Mouse (Mus musculus): ENCODE data around the gene Bin2.

Gene Bin2

GRCm38 (mm10) chr15:100687430-100687971 is 18.1 kb upstream of the Bin2 start, which contains the start of gene Cela1:
Cela1 (minus strand) TSS chr15:100687921.
- ChIA-PET CTCF (interaction anchor here (0.5 to 0.8 kb wide), 6 partner anchors 11 to 1856 kb away, joined by 3 to 5 read pairs (median 4); partner anchors contain the start of gene Prkag1 (in 1 of the 4)), POLR2A (interaction anchor here in 2 of 4 experiments (0.6 to 1.4 kb wide), 5 partner anchors 9 to 383 kb away, joined by 3 to 4 read pairs (median 3); no protein-coding TSS in a partner anchor)

DNA sequence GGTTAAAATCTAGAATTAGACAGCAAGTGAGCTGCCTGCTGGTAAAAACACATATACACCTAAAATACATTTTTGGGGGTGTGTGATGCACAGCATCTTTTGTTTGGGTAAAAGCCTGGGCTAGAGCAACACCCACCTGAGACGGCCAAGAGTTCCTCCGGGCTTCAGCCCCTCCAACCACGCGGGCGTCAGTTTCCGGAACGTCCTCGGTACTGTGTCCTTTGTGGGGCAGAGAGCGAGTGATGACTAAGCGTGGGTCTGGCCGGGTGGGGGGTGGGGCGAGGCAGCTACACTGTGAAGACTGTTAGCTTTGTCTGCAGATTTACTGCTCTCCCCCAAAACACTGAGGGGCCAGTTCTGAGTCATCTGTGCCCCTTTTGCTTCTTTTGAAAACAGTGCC is 17.6 kb upstream of the Bin2 start:
- CTCF ChIA-PET: interaction anchor here in 3 of 4 experiments (0.5 to 0.7 kb wide), 4 partner anchors 15 to 1856 kb away, joined by 3 to 5 read pairs (median 4); partner anchors contain the start of gene Prkag1 (in 1 of the 3)

GRCm38 (mm10) chr15:100686434-100686833 is 17.1 kb upstream of the Bin2 start:
- ChIA-PET CTCF (no interaction called here), POLR2A (interaction anchor here in 2 of 4 experiments (1.1 to 1.4 kb wide), 4 partner anchors 10 to 73 kb away, joined by 3 to 4 read pairs (median 4); no protein-coding TSS in a partner anchor)

More for the DNA sequence above, 17.6 kb upstream of the Bin2 start:
- POLR2A ChIA-PET: interaction anchor here in 2 of 4 experiments (1.1 to 1.4 kb wide), 4 partner anchors 9 to 73 kb away, joined by 3 to 4 read pairs (median 4); no protein-coding TSS in a partner anchor

DNA sequence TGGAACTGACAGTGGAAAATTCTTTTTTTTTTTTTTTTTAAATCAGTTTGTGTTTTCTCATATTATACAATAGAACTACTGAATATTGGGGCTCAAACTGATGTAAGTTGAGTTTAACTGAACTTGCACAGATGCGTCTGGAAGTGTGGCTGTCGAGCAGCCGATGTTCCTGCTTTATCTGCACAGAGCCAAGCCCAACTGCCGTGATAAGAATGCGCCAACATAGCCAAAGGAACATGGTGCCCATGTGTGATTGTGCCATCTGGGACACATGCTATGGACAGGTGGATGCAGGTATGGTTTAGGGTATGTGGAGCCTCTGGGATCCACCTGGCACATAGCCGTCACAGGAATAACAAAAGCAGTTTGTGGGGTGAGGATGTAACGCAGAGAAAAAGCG is 16.5 kb upstream of the Bin2 start:
- ChIA-PET POLR2A (no interaction called here), CTCF (no interaction called here)

DNA sequence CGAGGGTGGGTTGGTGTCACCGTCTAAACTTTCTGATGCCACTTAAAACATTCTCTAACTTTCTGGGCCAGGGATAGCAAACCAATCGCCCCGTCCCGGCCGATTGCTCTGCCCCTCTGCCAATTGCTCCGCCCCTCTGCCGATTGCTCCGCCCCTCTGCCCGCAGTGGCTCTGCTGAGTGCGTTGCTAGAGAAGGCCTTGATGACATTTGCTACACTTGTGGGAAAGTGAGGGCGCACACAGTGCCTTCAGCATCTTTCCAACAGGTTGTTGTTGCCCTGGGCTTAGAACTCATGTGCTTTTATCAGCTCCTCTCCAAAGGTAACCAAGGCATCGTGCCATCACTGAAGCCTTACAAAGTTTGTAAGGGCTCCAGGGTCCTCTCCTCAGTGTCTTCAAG is 15.9 kb upstream of the Bin2 start:
- ChIA-PET CTCF (interaction anchor here in 1 of 4 experiments (0.6 kb wide), 1 partner anchor 25 kb away, joined by 3 read pairs; no protein-coding TSS in a partner anchor), POLR2A (interaction anchor here in 2 of 4 experiments (0.7 to 1.5 kb wide), 4 partner anchors 19 to 69 kb away, joined by 3 to 5 read pairs (median 4); no protein-coding TSS in a partner anchor)

DNA sequence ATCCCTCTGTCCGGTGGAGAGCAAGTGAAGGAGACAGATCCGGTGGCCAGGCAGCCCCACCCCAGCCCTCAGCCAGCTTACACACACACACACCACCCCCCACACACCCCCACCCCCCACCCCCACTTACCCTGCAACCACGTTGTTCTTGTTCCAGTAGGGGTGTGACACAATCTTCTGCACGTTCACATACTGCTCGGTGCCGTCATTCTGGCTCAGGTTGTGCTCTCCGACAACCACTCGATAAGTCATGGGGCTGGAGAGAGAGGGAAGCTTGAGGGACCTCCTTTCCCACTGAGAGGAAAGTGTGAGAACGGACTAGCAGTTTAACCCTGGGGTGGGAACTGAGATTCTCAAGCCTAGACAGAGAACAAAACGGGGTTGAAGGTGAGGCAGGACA is 15.1 kb upstream of the Bin2 start:
- ChIA-PET CTCF (interaction anchor here in 3 of 4 experiments (0.5 to 2.5 kb wide), 3 partner anchors 40 to 227 kb away, joined by 3 to 17 read pairs (median 3); no protein-coding TSS in a partner anchor), POLR2A (interaction anchor here in 3 of 4 experiments (0.7 to 1.5 kb wide), 7 partner anchors 10 to 71 kb away, joined by 3 to 7 read pairs (median 4); no protein-coding TSS in a partner anchor)

DNA sequence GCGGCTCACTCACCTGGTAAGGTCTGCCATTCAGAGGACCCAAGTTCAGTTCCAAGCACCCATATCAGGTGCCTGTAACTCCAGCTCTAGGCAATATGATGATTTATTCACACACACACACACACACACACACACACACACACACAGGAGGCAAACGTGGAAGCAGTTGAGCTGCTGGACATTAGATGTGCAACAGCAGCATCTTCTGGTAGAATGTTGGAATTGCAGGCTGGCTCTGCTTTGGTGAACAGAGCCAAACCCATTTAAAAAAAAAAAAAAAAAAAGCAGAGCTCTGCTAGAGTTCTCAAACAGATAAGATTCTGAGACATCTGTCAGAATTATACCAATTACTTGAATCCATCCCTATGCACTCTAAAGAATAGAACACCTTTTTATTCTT is 13.7 kb upstream of the Bin2 start:
- CTCF ChIA-PET: interaction anchor here (0.5 to 2.9 kb wide), 177 partner anchors 8 to 1721 kb away, joined by 3 to 27 read pairs (median 4); partner anchors contain the start of genes Dazap2 (in 3 of the 4), Bin2 (in 2 of the 4), Smagp (in 2 of the 4) and Dip2b (in 1 of the 4)
- POLR2A ChIA-PET: interaction anchor here (0.5 to 1.8 kb wide), 40 partner anchors 8 to 456 kb away, joined by 3 to 16 read pairs (median 4); partner anchors contain the start of genes Atf1 (in 1 of the 4), Dazap2 (in 1 of the 4) and Pou6f1 (in 1 of the 4)

DNA sequence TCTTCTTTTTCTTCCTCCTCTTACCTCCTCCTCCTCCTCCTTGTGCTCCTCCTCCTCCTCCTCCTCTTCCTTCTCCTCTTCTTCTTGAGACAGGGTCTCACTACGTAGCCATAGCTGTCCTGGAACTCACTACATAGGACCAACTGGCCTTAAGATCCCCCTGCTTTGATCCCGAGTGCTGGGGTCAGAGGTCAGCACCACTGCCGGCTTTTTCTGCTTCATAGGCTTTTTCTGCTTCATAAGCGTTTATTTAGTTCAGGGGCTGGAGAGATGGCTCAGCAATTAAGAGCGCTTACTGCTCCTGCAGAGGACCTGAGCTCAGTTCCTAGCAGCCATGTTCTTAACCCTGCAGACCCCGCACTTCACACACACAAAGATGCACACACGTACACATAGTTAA is 12.4 kb upstream of the Bin2 start:
- POLR2A ChIA-PET: interaction anchor here in 2 of 4 experiments (1.1 to 1.8 kb wide), 6 partner anchors 8 to 250 kb away, joined by 3 to 9 read pairs (median 4); no protein-coding TSS in a partner anchor

GRCm38 (mm10) chr15:100680381-100680780 is 11.0 kb upstream of the Bin2 start:
- POLR2A ChIA-PET: interaction anchor here in 3 of 4 experiments (0.6 to 1.7 kb wide), 4 partner anchors 12 to 305 kb away, joined by 3 to 8 read pairs (median 4); no protein-coding TSS in a partner anchor
- CTCF ChIA-PET: interaction anchor here in 3 of 4 experiments (0.6 to 1.0 kb wide), 4 partner anchors 185 to 1912 kb away, joined by 3 to 4 read pairs (median 3); no protein-coding TSS in a partner anchor

More for the DNA sequence above, 12.4 kb upstream of the Bin2 start:
- CTCF ChIA-PET: interaction anchor here in 3 of 4 experiments (0.6 to 2.9 kb wide), 8 partner anchors 13 to 361 kb away, joined by 3 to 19 read pairs (median 9); partner anchors contain the start of genes Bin2 (in 1 of the 3), Dazap2 (in 1 of the 3) and Smagp (in 1 of the 3)

- POLR2A ChIA-PET: interaction anchor here (0.6 to 2.1 kb wide), 5 partner anchors 11 to 197 kb away, joined by 3 to 7 read pairs (median 3); no protein-coding TSS in a partner anchor
- CTCF ChIA-PET: interaction anchor here (0.6 to 1.4 kb wide), 9 partner anchors 15 to 1682 kb away, joined by 3 to 6 read pairs (median 3); no protein-coding TSS in a partner anchor
These were observed 9.7 kb upstream of the Bin2 start for GRCm38 (mm10) chr15:100679005-100679404.

DNA sequence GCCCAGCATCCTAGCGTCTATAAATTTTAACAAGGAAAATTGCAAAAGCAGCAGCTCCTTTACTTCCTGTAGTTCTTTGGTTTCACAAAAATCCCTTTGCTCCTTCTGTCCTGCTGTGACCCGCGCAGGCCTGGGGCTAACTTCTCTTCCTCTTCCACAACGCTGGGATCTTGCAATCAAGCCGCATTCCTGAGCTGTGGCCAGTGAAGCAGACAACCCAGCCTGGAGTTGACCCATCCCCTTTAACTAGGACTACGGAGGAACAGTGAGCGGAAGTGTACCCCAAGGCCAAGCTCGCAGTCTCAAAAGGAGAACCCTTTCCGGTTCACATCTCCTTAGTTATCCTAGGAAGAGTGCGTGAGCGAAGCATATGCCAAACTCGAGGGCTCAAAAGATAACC is 9.2 kb upstream of the Bin2 start:
- POLR2A ChIA-PET: interaction anchor here in 3 of 4 experiments (0.6 to 2.1 kb wide), 4 partner anchors 12 to 197 kb away, joined by 3 to 7 read pairs (median 4); no protein-coding TSS in a partner anchor
- CTCF ChIA-PET: interaction anchor here in 3 of 4 experiments (0.7 to 1.4 kb wide), 5 partner anchors 66 to 213 kb away, joined by 3 to 4 read pairs (median 3); no protein-coding TSS in a partner anchor

- ChIA-PET POLR2A (interaction anchor here in 1 of 4 experiments (2.0 kb wide), 1 partner anchor 11 kb away, joined by 5 read pairs; no protein-coding TSS in a partner anchor), CTCF (interaction anchor here in 2 of 4 experiments (1.1 to 1.6 kb wide), 2 partner anchors 65 to 220 kb away, joined by 4 to 6 read pairs; no protein-coding TSS in a partner anchor)
These were observed 8.3 kb upstream of the Bin2 start for GRCm38 (mm10) chr15:100677675-100678074.

GRCm38 (mm10) chr15:100676521-100676920 is 7.2 kb upstream of the Bin2 start:
- POLR2A ChIA-PET: interaction anchor here in 2 of 4 experiments (1.0 to 2.0 kb wide), 3 partner anchors 11 to 39 kb away, joined by 3 to 5 read pairs (median 4); partner anchors contain the start of gene Smagp (in 1 of the 2)
- CTCF ChIA-PET: interaction anchor here (0.5 to 1.6 kb wide), 23 partner anchors 9 to 640 kb away, joined by 3 to 7 read pairs (median 4); partner anchors contain the start of genes Cela1 (in 1 of the 4) and Dazap2 (in 1 of the 4)

DNA sequence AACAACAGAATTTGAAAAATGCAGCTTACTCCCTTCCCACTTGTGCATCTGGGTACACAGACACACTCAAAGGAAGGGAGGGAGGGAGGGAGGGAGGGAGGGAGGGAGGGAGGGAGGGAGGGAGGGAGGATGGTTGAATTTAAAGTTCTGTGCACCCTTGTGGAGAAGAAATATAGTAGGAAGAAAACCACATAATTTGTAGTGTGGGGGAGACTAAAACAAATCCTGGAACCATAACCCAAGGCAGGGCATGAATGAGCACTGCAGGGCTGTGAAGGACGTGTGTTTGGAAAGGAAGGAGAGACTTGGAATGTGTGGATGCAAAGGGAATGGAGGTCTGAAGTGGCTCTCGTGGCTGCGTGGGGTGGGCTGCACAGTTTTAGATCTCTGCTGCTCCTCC is 6.1 kb upstream of the Bin2 start:
- ChIA-PET POLR2A (interaction anchor here in 3 of 4 experiments (0.5 to 2.9 kb wide), 11 partner anchors 8 to 224 kb away, joined by 3 to 10 read pairs (median 4); partner anchors contain the start of genes Csrnp2 (in 1 of the 3) and Smagp (in 1 of the 3)), CTCF (interaction anchor here in 3 of 4 experiments (0.6 to 2.2 kb wide), 7 partner anchors 8 to 744 kb away, joined by 3 to 17 read pairs (median 4); no protein-coding TSS in a partner anchor)

GRCm38 (mm10) chr15:100674566-100674965 is 5.2 kb upstream of the Bin2 start:
- ChIA-PET CTCF (interaction anchor here in 3 of 4 experiments (0.6 to 2.2 kb wide), 8 partner anchors 9 to 557 kb away, joined by 3 to 17 read pairs (median 5); no protein-coding TSS in a partner anchor), POLR2A (interaction anchor here in 2 of 4 experiments (0.6 to 2.9 kb wide), 10 partner anchors 9 to 223 kb away, joined by 3 to 10 read pairs (median 4); partner anchors contain the start of genes Csrnp2 (in 1 of the 2) and Smagp (in 1 of the 2))

GRCm38 (mm10) chr15:100673585-100674391 is 4.4 kb upstream of the Bin2 start:
- CTCF ChIA-PET: interaction anchor here (0.6 to 2.2 kb wide), 7 partner anchors 9 to 1574 kb away, joined by 3 to 17 read pairs (median 3); partner anchors contain the start of gene Pou6f1 (in 1 of the 4)
- POLR2A ChIA-PET: interaction anchor here in 3 of 4 experiments (0.5 to 2.9 kb wide), 13 partner anchors 9 to 427 kb away, joined by 3 to 10 read pairs (median 4); partner anchors contain the start of genes Dazap2 (in 1 of the 3) and Smagp (in 1 of the 3)

DNA sequence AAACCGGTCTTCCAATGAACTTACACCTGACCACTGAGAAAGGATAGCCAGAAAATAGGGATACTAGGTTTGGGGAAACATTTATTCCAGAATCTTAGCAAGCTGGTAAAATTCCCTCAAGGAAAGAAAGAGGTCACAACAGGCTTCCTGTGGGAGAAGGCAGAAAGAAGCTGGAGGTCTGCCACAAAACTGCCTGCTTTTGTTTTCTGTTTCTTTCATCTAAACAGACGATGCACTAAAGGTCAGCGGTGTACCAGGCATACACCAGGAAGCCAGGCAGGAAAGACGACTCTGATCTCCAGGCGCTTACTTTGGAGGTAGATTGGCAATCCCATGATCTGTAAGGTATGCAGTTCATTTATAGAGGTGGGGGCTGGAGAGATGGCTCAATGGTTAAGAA is 1.5 kb upstream of the Bin2 start:
- ChIA-PET POLR2A (no interaction called here), CTCF (no interaction called here)
